Mouse (Mus musculus): ENCODE measurements around the gene Snrpa.

GRCm38 (mm10) chr7:27197634-27198033 lies 1.6 kb upstream of the Snrpa start:
- TF ChIP-seq CTCF (IDR thresholded peaks at IDR 0.05; ENCODE audit: control insufficient read depth, insufficient read depth, low read length) (no peak), POLR2A (IDR thresholded peaks at IDR 0.05; ENCODE audit: borderline replicate concordance, control insufficient read depth, low read depth, low read length) (no peak)

Measured in bone marrow, adult 2 months (tissue).